Mouse (Mus musculus) C2C12 (cell line): ENCODE data around the gene Med26. TPM values are rescaled to one million over a fixed set of nuclear protein-coding genes. Genes with fewer than 3 reads are reported as not detected.

Experiments
- H3K27me3 ChIP-seq: one replicate; pipeline ENCODE4 v1.6.1; 2011; ENCODE audit not compliant: control insufficient read depth, insufficient read depth, insufficient read length
- H3K36me3 ChIP-seq: one replicate; pipeline ENCODE4 v1.6.1; 2011; ENCODE audit not compliant: control insufficient read depth, insufficient read depth
- H3K4me3 ChIP-seq: one replicate; pipeline ENCODE4 v1.5.1; 2011; ENCODE audit warnings: mild to moderate bottlenecking, control low read depth; ENCODE audit not compliant: poor library complexity, insufficient read depth, severe bottlenecking
- H3K79me2 ChIP-seq: one replicate; pipeline ENCODE4 v1.6.1; 2011; ENCODE audit not compliant: control insufficient read depth, insufficient read depth
- H3K79me3 ChIP-seq: one replicate; pipeline ENCODE4 v1.6.1; 2011; ENCODE audit warnings: low read depth, control low read depth
- H3ac ChIP-seq: one replicate; pipeline ENCODE3; 2011; ENCODE audit warnings: low read depth; ENCODE audit not compliant: control insufficient read depth, insufficient read length
- CEBPB ChIP-seq: IDR thresholded peaks from one replicate; pipeline ENCODE4 v1.6.1; 2011; ENCODE audit warnings: low read depth, mild to moderate bottlenecking, control low read depth, moderate library complexity
- CTCF ChIP-seq: IDR thresholded peaks from one replicate; pipeline ENCODE4 v1.5.1; 2011; ENCODE audit not compliant: control insufficient read depth, insufficient read depth, insufficient read length
- FOSL1 ChIP-seq: IDR thresholded peaks from one replicate; pipeline ENCODE4 v1.8.0; 2011; ENCODE audit warnings: mild to moderate bottlenecking, low read length; ENCODE audit not compliant: poor library complexity, insufficient read depth, severe bottlenecking
- MAX ChIP-seq: IDR thresholded peaks from one replicate; pipeline ENCODE4 v1.6.1; 2011; ENCODE audit warnings: mild to moderate bottlenecking, control low read depth
- MYOD1 ChIP-seq: IDR thresholded peaks from one replicate; pipeline ENCODE4 v1.6.1; 2011; ENCODE audit warnings: low read depth; ENCODE audit not compliant: control insufficient read depth, insufficient read length
- MYOG ChIP-seq: IDR thresholded peaks from one replicate; pipeline ENCODE4 v1.6.1; 2011; ENCODE audit not compliant: control insufficient read depth, insufficient read length; ENCODE audit errors: extremely low read depth
- USF1 ChIP-seq: IDR thresholded peaks from one replicate; pipeline ENCODE4 v1.6.1; 2011; ENCODE audit warnings: low read depth, mild to moderate bottlenecking, control low read depth, moderate library complexity
- polyA plus RNA-seq: library from polyadenylated mRNA; unstranded; fragments of >200 nt; fragmentation: generic; extraction: Trizol; gene quantifications from one replicate; pipeline ENCODE4 v1.2.1, GENCODE M21; 2012; ENCODE audit warnings: missing spikeins

The Med26 gene
- polyA plus RNA-seq, 1 experiment: 7.8 TPM

DNA sequence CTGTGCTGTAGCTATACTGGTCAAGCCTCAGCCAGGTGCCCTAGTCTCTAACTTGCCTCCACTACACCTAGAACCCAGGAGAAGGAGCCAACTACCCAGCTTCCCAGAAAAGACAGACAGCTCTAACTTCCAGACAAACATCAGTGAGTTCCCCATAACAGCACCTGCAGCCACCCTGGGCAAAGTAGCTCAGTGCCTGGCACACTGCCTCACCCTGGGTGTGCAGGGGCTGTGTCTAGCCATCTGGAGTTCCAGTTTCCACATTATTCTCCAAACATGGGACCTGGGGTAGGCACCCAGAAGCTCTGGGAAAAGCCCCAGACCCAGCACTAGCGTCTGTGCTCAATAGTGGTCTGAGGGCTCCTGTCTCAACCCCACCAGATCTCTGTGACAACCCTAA is 40.6 kb downstream of the Med26 start:
- Histone ChIP-seq H3K79me2 (peaks cover 97% of the 10 kb centered on the region), H3ac (no peak overlapping the region), H3K27me3 (no peaks in the 10 kb centered on the region), H3K36me3 (peaks cover 5% of the 10 kb centered on the region), H3K4me3 (no peak overlapping the region), H3K79me3 (peaks cover 77% of the 10 kb centered on the region)
- TF ChIP-seq MYOD1: no peak
- TF ChIP-seq CEBPB: no peak
- TF ChIP-seq FOSL1: no peak
- no peak for TF ChIP-seq MYOG
- TF ChIP-seq MAX: no peak
- no peak for TF ChIP-seq CTCF
- no peak for TF ChIP-seq USF1

DNA sequence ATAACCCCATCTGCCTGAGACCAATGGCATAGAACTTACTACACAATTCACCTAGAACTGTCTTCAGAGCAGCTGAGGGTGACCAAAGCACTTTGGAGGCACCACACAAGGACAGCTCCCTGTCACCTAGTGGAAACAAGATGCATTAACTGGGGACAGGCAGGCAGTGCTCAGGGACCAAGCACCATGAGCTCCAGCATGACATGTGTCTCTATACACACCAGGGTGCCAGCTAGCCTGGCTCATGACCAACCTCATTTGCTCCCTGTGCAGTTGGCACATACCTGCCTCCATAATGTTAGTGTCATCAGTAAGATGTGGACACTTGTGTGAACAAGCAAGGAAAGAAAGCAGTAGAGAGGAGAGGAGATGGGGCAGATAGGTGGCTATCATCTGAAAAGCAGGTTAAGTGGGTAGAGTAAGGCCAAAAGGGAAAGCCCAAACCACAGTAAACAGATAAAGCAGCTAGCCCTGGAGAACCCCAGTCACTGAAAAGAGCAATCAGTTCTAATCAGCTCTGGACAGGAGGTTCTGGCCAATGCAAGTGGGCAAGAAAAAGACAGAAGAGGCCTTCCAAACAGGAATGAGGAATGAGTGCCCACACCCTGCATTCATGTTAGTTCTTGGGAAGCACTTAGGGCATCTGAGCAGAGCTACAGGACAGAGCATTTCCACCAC is 43.3 kb downstream of the Med26 start:
- TF ChIP-seq MAX: no peak
- TF ChIP-seq MYOG: no peak
- Histone ChIP-seq H3K36me3 (peaks cover 8% of the 10 kb centered on the region), H3ac (no peak overlapping the region), H3K4me3 (no peak overlapping the region), H3K79me3 (peaks cover 82% of the 10 kb centered on the region), H3K27me3 (no peaks in the 10 kb centered on the region), H3K79me2 (peaks cover 97% of the 10 kb centered on the region)

DNA sequence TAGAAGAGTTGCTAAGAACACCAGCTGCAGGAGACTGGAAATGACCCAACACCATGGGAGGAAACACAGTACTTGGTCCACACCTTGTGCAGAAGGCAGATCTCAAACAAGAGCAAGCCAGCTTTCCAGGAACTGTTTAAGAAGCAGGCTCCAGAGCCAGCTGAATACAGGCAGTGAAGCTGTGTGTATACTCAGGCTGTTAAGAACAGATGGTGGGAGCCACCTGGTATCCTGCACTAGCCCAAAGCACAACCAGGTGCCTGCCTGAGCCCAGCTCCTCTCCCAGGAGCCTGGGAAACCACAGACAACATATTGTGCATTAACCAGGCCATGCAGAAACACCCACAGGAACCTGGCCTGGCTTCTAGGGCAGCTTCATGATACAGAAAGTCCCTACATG is 43.9 kb downstream of the Med26 start:
- Histone ChIP-seq H3K79me2 (peaks cover 97% of the 10 kb centered on the region), H3ac (no peak overlapping the region), H3K36me3 (peaks cover 8% of the 10 kb centered on the region), H3K4me3 (no peak overlapping the region), H3K79me3 (peaks cover 82% of the 10 kb centered on the region), H3K27me3 (no peaks in the 10 kb centered on the region)
- TF ChIP-seq MYOD1: no peak
- no peak for TF ChIP-seq CEBPB
- TF ChIP-seq MYOG: no peak
- no peak for TF ChIP-seq USF1
- TF ChIP-seq MAX: no peak
- TF ChIP-seq FOSL1: no peak
- no peak for TF ChIP-seq CTCF

- peaks cover 20% of the 10 kb centered on the region for H3K36me3 ChIP-seq
- peaks cover 73% of the 10 kb centered on the region for H3K79me3 ChIP-seq
- no peak overlapping the region for H3K4me3 ChIP-seq
- TF ChIP-seq MYOD1 (no peak), USF1 (no peak), CTCF (no peak), MAX (no peak), CEBPB (no peak), FOSL1 (no peak), MYOG (no peak)
- H3ac ChIP-seq: no peak overlapping the region
- H3K27me3 ChIP-seq: no peaks in the 10 kb centered on the region
- peaks cover 100% of the 10 kb centered on the region for H3K79me2 ChIP-seq
Observed at GRCm38 (mm10) chr8:72500521-72500931, 47.5 kb downstream of the Med26 start.

DNA sequence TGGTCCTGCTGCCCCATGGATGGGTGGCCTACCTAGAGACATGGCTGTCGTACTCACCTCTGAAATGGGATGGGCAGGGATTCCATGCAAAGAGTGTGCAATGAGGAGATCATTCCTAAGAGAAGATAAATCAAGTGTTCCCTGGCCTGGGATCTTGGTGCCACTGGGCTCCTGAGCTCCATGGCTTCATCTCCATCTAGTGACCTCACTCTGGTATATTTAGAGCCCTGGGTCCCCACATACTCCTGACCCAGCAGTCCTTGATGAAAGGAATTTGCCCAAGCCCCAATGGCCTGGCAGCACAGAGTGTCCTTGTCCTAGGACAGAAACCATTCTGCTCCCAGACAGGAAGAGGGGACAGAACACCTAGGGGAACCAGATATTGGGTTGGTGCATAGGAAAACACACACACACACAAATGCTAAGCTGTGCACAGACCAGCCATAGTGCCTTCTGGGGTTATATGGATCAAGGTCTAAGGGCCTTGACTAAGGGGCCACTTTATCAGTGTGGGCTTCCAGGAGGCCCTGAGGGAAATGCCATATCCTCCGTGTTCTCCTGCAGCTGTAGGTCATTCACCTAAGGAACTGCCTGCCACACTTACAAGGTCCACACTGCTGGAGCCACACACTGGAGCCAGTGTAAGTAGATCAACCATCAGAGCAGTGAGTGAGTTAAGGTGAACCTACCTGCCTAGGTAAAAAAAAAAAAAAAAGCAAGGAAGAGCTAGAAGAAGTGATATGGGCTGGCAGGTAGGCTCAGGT is 48.4 kb downstream of the Med26 start:
- Histone ChIP-seq H3K79me3 (peaks cover 68% of the 10 kb centered on the region), H3ac (no peak overlapping the region), H3K79me2 (peaks cover 100% of the 10 kb centered on the region), H3K36me3 (peaks cover 28% of the 10 kb centered on the region), H3K4me3 (no peak overlapping the region), H3K27me3 (no peaks in the 10 kb centered on the region)
- TF ChIP-seq FOSL1 (no peak), CEBPB (no peak), MAX (no peak)

DNA sequence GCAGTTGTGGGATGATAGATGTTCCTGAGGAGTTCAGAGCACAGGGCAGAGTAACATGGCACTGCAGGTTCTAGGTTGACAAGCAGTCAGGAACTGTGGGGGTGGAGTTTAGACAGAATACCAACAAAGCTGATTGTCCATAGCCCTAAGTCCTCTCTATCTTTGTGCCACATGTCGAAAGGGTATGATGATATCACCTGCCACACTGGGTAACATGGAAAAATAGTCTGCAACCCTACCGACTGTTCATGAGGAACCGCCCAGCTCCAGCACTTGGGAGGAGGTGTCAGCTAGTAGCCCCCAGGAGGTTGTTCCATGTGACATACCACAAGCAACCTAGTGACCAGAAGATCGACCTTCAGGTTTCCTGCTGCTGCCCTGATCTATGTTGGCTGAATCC is 49.5 kb downstream of the Med26 start:
- Histone ChIP-seq H3K4me3 (no peak overlapping the region), H3K27me3 (no peaks in the 10 kb centered on the region), H3K79me2 (peaks cover 100% of the 10 kb centered on the region), H3K36me3 (peaks cover 33% of the 10 kb centered on the region), H3K79me3 (peaks cover 67% of the 10 kb centered on the region), H3ac (no peak overlapping the region)
- no peak for TF ChIP-seq CEBPB
- TF ChIP-seq MYOD1: no peak
- TF ChIP-seq MAX: no peak
- TF ChIP-seq FOSL1: no peak
- no peak for TF ChIP-seq USF1
- TF ChIP-seq MYOG: no peak
- TF ChIP-seq CTCF: no peak
